Mouse (Mus musculus) thymus, adult 2 months (tissue): ENCODE data around the gene Sdsl.

Experiments
- CTCF ChIP-seq: fragments of 200-500 bp; IDR thresholded peaks from 2 replicates; pipeline ENCODE4 v1.5.1; 2012; ENCODE audit warnings: mild to moderate bottlenecking, control low read depth, low read length, moderate library complexity, borderline replicate concordance; ENCODE audit not compliant: control insufficient read depth, poor library complexity, insufficient read depth; ENCODE audit errors: extremely low read depth
- POLR2A ChIP-seq: fragments of 200-500 bp; IDR thresholded peaks from 2 replicates; pipeline ENCODE4 v1.6.1; 2012; ENCODE audit warnings: mild to moderate bottlenecking, low read length, control low read depth, moderate library complexity; ENCODE audit not compliant: control insufficient read depth, poor library complexity, insufficient read depth; ENCODE audit errors: extremely low read depth

DNA sequence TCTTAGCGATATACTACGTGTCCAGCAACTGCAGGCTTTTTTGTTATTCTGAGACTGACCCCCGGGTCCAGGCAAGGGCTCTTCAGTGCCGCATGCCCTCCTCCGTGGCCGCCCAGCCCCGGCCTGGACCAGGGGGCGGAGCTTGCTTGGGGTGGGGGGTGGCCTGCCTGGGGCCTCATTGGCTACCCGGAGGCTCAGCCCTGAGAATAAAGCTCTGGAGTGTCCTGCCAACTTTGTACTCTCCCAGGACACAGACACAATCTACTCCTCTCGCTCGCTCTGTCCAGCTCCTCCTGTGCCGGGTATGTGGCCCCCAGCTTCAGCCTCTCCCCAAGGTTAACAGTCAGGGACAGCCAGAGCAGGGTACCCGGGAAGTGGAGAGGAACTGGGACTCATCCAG, 3.7 kb upstream of the Sdsl start, which contains the start of gene Sds:
- TF ChIP-seq CTCF (no peak), POLR2A (no peak)
